Mouse (Mus musculus): ENCODE data around the gene Mrgprf. TPM values are rescaled to one million over a fixed set of nuclear protein-coding genes. Genes with fewer than 3 reads are reported as not detected.

Gene Mrgprf
- polyA plus RNA-seq, 1 experiment, result not detected

- no peak for TF ChIP-seq GATA1 (IDR thresholded peaks at IDR 0.05; ENCODE audit: low read length)
Measured at GRCm38 (mm10) chr7:145314785-145315411, 14.3 kb downstream of the Mrgprf start, which contains the start of gene Mrgprd. Gene Mrgprd, plus strand, starts transcription at chr7:145314835.

GRCm38 (mm10) chr7:145317522-145317921, 16.9 kb downstream of the Mrgprf start:
- no peak for TF ChIP-seq GATA1 (IDR thresholded peaks at IDR 0.05; ENCODE audit: low read length)

GRCm38 (mm10) chr7:145319481-145319880, 18.9 kb downstream of the Mrgprf start:
- no peak for TF ChIP-seq GATA1 (IDR thresholded peaks at IDR 0.05; ENCODE audit: low read length)

GRCm38 (mm10) chr7:145323607-145324006, 23.0 kb downstream of the Mrgprf start:
- TF ChIP-seq GATA1 (IDR thresholded peaks at IDR 0.05; ENCODE audit: low read length), result no peak

GRCm38 (mm10) chr7:145325697-145326096, 25.1 kb downstream of the Mrgprf start:
- TF ChIP-seq GATA1 (IDR thresholded peaks at IDR 0.05; ENCODE audit: low read length), result no peak

GRCm38 (mm10) chr7:145329982-145330381, 29.4 kb downstream of the Mrgprf start:
- no peak for TF ChIP-seq GATA1 (IDR thresholded peaks at IDR 0.05; ENCODE audit: low read length)

GRCm38 (mm10) chr7:145330641-145331040, 30.0 kb downstream of the Mrgprf start:
- TF ChIP-seq GATA1 (IDR thresholded peaks at IDR 0.05; ENCODE audit: low read length), result no peak

GRCm38 (mm10) chr7:145332376-145333041, 31.9 kb downstream of the Mrgprf start:
- TF ChIP-seq GATA1 (IDR thresholded peaks at IDR 0.05; ENCODE audit: low read length), result no peak

GRCm38 (mm10) chr7:145333936-145334335, 33.3 kb downstream of the Mrgprf start:
- no peak for TF ChIP-seq GATA1 (IDR thresholded peaks at IDR 0.05; ENCODE audit: low read length)

GRCm38 (mm10) chr7:145334428-145335027, 33.9 kb downstream of the Mrgprf start:
- TF ChIP-seq GATA1 (IDR thresholded peaks at IDR 0.05; ENCODE audit: low read length), result no peak

GRCm38 (mm10) chr7:145335199-145335598, 34.6 kb downstream of the Mrgprf start:
- TF ChIP-seq GATA1 (IDR thresholded peaks at IDR 0.05; ENCODE audit: low read length), result no peak

- TF ChIP-seq GATA1 (IDR thresholded peaks at IDR 0.05; ENCODE audit: low read length), result no peak
Measured at GRCm38 (mm10) chr7:145335616-145336332, 35.1 kb downstream of the Mrgprf start.

GRCm38 (mm10) chr7:145337889-145338288, 37.3 kb downstream of the Mrgprf start:
- no peak for TF ChIP-seq GATA1 (IDR thresholded peaks at IDR 0.05; ENCODE audit: low read length)

- TF ChIP-seq GATA1 (IDR thresholded peaks at IDR 0.05; ENCODE audit: low read length), result no peak
Measured at GRCm38 (mm10) chr7:145340248-145340904, 39.7 kb downstream of the Mrgprf start.

Other genes with a start within 250 kb of the Mrgprf start
- not detected in 2 replicates for gene 1810010D01Rik, start 92.7 kb upstream of the Mrgprf start, polyA plus RNA-seq (2012)
- gene Tpcn2, start 16.8 kb upstream of the Mrgprf start, polyA plus RNA-seq (2012), result 2.8 and 3.7 TPM in 2 replicates
- gene Mrgprd, start 14.0 kb downstream of the Mrgprf start, polyA plus RNA-seq (2012), result not detected in 2 replicates

Measured in G1E-ER4 (cell line).